Mouse (Mus musculus): ENCODE data around the gene Oprl1.
A peak's percentile ranks its signal among the peaks of the same experiment; 100 is the strongest.

Gene Oprl1

GRCm38 (mm10) chr2:181692304-181692703 is 22.5 kb upstream of the Oprl1 start:
- DNase-seq (ENCODE audit: low spot score in 2 of 2), result no peak

- DNase-seq (ENCODE audit: low spot score in 2 of 2), result peak; percentile 66 to 73
These were observed 21.2 kb upstream of the Oprl1 start, which contains the start of gene Rgs19 for GRCm38 (mm10) chr2:181693339-181694280. Gene Rgs19 (minus strand): TSS chr2:181693977.

DNA sequence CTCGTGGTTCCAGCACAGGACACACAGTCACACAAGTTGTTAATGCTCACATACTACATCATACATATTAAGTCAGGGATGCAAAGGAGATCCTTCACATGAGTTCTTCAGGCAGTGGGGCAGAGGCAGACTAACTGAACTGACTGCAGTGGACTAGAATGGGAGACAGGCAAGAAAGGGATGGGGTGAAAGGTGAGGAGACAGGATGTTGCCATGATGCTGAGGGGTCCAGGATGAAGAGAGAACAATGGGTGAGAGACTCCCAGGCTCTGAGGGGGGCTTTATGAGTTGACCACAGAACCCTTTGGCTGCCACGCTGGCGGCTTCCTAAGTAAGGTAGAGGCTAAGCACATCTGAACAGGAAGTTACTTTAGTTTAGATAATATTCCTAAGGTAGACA is 20.2 kb upstream of the Oprl1 start:
- DNase-seq (ENCODE audit: low spot score in 2 of 2), result no peak

- DNase-seq (ENCODE audit: low spot score in 2 of 2), result no peak
These were observed 19.0 kb upstream of the Oprl1 start for GRCm38 (mm10) chr2:181695776-181696175.

DNA sequence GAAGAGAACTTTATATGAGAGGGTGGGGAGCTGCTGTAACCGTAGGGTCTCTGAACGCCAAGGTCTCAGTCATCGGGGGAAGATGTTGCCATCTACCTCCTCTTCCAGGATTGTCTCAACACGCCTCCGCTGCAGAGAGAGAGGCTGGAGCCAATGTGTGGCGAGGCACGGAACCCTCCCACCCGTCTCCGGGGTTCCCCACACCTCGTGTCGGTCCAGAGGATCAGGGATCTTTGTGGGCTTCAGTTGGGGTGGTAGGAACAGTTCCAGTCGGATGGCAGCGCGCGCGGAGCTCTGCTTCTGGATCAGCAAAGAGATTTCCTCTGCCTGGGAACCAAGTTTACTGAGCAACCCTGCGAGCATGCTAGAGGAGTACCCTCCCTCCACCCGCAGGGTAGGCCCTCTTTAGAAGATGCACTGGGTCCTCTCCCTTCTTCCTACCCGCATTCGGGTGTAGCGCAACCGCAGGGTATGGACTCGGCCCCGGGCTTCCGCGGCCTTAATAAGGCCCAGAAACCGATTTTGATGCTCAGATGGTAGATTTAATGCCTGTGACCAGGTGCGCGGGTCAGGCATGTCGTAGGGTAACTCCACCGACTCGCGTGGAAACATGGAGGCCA is 17.9 kb upstream of the Oprl1 start:
- DNase-seq (ENCODE audit: low spot score in 2 of 2), result no peak

DNA sequence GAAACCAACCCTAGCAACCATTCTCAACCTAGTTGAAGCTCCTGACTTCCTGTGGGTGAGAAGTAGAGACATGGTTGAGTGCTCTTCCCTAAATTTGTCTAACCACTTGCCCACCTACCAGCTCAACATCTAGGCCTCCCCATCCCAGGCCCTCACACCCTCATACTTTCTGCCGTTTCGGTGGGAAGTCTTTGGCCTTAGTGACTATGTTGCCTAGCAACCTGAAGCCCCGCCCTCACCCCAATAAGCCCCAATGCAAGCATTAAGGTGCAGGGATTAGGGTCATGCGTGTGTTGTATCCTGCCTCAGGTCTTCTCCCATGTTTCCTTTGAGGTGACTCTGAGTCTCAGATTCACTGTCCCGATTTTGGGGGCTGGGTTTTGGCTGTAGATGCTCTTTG is 16.6 kb upstream of the Oprl1 start, which contains the start of gene Lkaaear1:
TSS of gene Lkaaear1 (minus strand) at position 202 of the 400 bp plus-strand sequence.
- DNase-seq (ENCODE audit: low spot score in 2 of 2), result no peak

DNA sequence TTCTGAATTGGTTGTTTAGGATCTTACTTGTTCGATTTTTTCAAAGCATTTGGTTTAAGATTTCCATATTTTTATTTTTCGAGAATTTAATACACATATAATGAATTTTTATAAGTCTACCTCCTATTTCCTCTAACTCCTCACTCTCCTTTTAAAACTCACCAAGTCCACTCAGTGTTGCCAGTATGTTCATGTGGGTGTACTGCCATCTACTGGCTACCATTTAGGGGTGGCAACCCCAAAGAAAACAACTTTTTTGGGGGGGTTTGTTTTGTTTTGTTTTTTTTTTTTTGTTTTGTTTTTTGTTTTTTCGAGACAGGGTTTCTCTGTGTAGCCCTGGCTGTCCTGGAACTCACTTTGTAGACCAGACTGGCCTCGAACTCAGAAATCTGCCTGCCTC is 8.1 kb upstream of the Oprl1 start:
- DNase-seq (ENCODE audit: low spot score in 2 of 2), result no peak

- DNase-seq (ENCODE audit: low spot score in 2 of 2), result peak in 1 of 2 experiments; percentile 45
These were observed 1.1 kb upstream of the Oprl1 start for GRCm38 (mm10) chr2:181713749-181714148.

- DNase-seq (ENCODE audit: low spot score in 2 of 2), result no peak
These were observed 566 bp downstream of the Oprl1 start for GRCm38 (mm10) chr2:181715382-181715781.

- no peak for DNase-seq (ENCODE audit: low spot score in 2 of 2)
These were observed 2.2 kb downstream of the Oprl1 start for GRCm38 (mm10) chr2:181716991-181717390.

DNA sequence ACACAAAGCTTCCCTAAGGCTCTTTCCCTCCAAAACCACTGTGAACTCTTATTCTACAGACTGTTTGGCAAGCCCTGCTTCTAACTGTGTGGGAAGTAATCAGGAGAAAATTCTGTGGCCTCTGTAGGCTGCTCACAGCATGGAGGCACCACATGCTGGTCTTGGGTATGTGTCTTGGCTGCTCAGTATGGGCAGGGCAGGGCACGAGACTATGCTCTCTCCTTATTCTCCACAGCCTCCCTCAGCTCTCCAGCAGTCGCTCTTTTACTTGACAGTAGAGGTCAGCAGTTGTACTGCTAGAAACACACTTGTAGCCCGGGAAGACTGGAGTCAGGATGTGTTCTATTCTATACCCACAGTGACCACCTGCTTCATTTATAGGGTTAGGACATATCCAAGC is 5.2 kb downstream of the Oprl1 start:
- DNase-seq (ENCODE audit: low spot score in 2 of 2), result no peak

- DNase-seq (ENCODE audit: low spot score in 2 of 2), result no peak
These were observed 6.4 kb downstream of the Oprl1 start for GRCm38 (mm10) chr2:181721200-181721599.

DNA sequence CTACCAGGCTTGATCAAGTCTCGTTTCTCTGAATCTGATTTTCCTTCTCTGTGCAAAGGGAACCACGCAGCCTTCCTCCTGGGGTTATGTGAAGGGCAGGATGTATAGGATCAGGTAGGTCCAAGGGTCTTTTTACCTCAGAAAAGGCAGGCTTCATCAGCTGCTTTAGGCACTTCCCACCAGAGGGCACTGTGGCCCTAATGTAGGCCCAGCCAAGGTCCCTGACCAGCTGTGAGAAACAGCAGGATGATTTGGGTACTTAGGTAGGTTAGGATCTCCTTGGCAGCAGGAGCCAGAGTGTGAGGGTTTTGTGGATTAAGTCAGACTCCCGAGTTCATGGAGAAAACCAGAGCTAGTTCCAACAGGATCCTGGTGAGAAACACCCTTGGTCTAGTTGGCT is 7.4 kb downstream of the Oprl1 start:
- no peak for DNase-seq (ENCODE audit: low spot score in 2 of 2)

DNA sequence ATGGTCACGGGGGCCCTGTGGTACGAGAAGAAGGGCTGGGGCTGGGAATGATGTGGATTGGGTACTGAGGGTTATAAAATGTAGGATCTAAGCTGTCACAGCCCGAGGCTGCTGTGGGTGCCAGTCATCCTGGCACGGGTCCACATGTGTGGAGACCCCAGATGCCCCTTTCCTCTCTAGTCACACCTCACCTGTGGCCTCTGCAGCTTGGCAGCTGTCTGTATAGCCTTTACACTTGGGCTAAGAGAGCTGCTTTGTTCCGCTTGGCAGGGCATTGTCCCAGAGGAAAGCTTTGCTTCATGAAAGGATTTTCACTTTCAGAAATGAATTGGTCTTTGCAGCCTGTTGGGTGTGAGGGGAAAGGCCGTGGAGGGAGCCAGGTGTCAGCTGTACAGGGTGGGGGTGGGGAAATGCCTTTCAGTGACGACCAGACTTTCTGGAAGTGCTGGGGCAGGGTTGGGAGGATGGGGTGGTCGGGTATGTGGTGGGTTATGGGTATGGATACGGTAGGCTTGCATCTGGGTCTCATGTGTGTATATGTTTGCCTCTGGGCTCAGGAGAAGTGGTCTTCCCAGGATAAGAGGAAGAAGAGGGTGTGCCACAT is 12.9 kb downstream of the Oprl1 start:
- no peak for DNase-seq (ENCODE audit: low spot score in 2 of 2)

- no peak for DNase-seq (ENCODE audit: low spot score in 2 of 2)
These were observed 15.2 kb downstream of the Oprl1 start for GRCm38 (mm10) chr2:181730051-181730450.

GRCm38 (mm10) chr2:181752626-181753025 is 37.8 kb downstream of the Oprl1 start:
- no peak for DNase-seq (ENCODE audit: low spot score in 2 of 2)

- DNase-seq (ENCODE audit: low spot score in 2 of 2), result no peak
These were observed 43.4 kb downstream of the Oprl1 start for GRCm38 (mm10) chr2:181758147-181758725.

GRCm38 (mm10) chr2:181759041-181759440 is 44.2 kb downstream of the Oprl1 start:
- peak; percentile 41 to 47 for DNase-seq (ENCODE audit: low spot score in 2 of 2)

DNA sequence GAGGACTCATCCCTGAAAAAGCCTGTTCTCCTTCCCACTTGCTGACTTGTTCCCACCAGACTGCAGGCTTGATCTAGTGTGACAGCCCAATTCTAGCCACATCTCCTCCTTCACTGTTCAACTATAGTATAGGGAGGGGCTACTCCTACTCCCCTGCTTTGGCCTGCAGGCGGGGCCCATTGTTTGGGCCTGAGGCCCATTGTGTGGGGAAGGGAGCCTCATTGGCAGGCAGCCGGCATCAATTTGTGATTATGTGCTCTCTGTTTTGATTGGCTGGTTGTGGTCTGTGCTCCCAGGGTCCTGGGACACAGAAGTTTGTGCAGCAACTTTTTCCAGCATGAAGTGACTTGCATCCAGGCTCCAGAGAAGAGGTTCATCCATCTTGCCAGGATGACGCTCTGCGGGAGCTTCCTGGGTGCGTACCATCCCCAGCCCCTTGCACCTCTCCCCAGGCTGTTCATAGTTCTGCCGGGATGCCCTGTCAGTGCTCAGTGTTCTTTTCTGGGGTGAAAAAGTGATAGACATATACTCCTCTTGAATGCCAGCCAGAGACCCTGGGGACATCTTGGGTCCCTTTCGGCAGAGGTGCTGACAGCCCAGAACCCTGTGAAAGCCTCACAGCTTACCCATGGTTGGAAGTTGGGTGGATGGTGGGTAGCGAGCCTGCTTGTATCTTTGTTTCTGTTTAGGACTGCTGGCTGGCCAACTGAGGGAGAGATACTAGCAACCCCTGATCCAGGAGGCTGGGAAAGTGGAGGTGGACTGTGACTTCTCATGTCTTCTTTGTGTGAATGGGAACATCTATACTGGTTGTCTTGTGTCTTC is 48.4 kb downstream of the Oprl1 start, which contains the start of gene Myt1:
TSS of gene Myt1 (plus strand) at position 327 of the 825 bp plus-strand sequence.
- DNase-seq (ENCODE audit: low spot score in 2 of 2), result no peak

DNA sequence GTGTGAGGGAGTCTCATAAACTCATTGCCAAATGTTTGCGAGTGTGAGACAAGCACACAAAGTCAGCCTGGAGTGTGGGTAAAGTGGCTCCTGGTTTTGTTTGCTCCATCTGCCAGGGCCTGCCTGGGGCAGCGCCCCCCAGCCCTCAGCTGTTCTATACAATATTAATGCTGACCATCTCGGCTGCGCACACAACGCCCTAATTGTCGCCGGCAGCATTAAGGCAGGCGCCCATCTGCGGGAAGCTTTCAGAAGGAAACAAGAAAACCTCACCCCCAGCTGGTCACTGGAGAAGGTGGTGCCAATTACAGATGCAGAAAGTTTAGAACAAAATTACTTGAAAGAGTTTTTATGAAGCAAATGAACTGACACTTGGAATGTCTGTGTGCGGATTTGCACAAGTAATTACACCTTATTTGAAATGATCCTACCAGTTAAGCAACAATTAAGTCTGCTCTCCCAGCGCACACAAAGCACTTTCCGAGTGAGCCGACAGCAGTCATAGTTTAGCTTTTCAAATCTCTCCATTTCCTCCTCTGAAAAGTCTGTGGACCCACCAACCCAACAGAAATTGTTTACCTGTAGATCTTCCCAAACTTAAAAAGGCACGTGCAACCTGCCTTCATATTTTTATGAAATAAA is 49.2 kb downstream of the Oprl1 start:
- DNase-seq (ENCODE audit: low spot score in 2 of 2), result no peak

- DNase-seq (ENCODE audit: low spot score in 2 of 2), result no peak
These were observed 49.8 kb downstream of the Oprl1 start for GRCm38 (mm10) chr2:181764600-181764999.

All from frontal cortex, postnatal 14 days (tissue).